In genomic region chr11:67975252-67975651, GRCm38 (mm10) we compare ENCODE assay signal across 10 mouse cellular contexts. TPM values are rescaled to one million over a fixed set of nuclear protein-coding genes. Genes with fewer than 3 reads are reported as not detected.
DNase-seq lines count a peak whose midpoint lies in the region; ATAC-seq lines count a peak whose summit lies in the region.
"Had no signal": no experiment of that assay in that cellular context is flagged by ENCODE, and none has a peak within 500 bp of the region (broad histone marks: within the 10 kb centered on the region; RNA-seq: fewer than 3 reads in every experiment).

No protein-coding gene starts in this region.

- no peak for ATAC-seq in CD4-positive, CD25-positive, alpha-beta regulatory T cell, adult 4 months
- no peak for ATAC-seq in megakaryocyte progenitor cell, adult 5-6 weeks (replicated peaks; ENCODE audit: poor library complexity)

- H3K4me1 ChIP-seq in limb, embryonic 10.5 days = no peaks in the 10 kb centered on the region
- H3K4me1 ChIP-seq: hindbrain, embryonic 15.5 days had no signal

- H3K27me3 ChIP-seq in limb, embryonic 10.5 days (ENCODE audit: low read depth, poor library complexity, severe bottlenecking) = no peaks in the 10 kb centered on the region
- H3K27me3 ChIP-seq: embryonic facial prominence, embryonic 13.5 days; hindbrain, embryonic 15.5 days had no signal

- H3K36me3 ChIP-seq in limb, embryonic 10.5 days = peaks cover 12% of the 10 kb centered on the region

- H3K4me3 ChIP-seq in limb, embryonic 10.5 days = no peak overlapping the region
- H3K4me3 ChIP-seq: embryonic facial prominence, embryonic 13.5 days; hindbrain, embryonic 15.5 days had no signal

- peak; percentile 67 for DNase-seq in CD4-positive, CD25-positive, alpha-beta regulatory T cell, adult 2 months (ENCODE audit: low read depth, low spot score)
- DNase-seq in layer of hippocampus, postnatal 10 days (ENCODE audit: low spot score in 2 of 2) = peak; percentile 54 to 63
- no peak for DNase-seq in layer of hippocampus, adult 9-11 months
- peak; percentile 68 for DNase-seq in MN1 (ENCODE audit: low spot score)
- peak; percentile 43 for DNase-seq in limb, embryonic 10.5 days (ENCODE audit: low spot score)
- DNase-seq in yolk sac, embryonic 10.5 days (ENCODE audit: low spot score) = no peak

- H3K9me3 ChIP-seq in limb, embryonic 10.5 days (replicated peaks) = no peaks in the 10 kb centered on the region
- H3K9me3 ChIP-seq: embryonic facial prominence, embryonic 13.5 days; hindbrain, embryonic 15.5 days had no signal

- WGBS in limb, embryonic 10.5 days = 13% methylated on average over 2 of the region's 2 CpGs

- no peak overlapping the region for H3K27ac ChIP-seq in limb, embryonic 10.5 days
- H3K27ac ChIP-seq: embryonic facial prominence, embryonic 13.5 days; hindbrain, embryonic 15.5 days had no signal

RNA-seq across cellular contexts. Expression of gene Stx8, which starts 9.3 kb away (rescaled TPM):
- polyA plus RNA-seq in CD4-positive, CD25-positive, alpha-beta regulatory T cell, adult 4 months (2017; shearing (Covaris generic)) = 10 to 100 TPM; 51.2 to 57.7 TPM
- total RNA-seq in layer of hippocampus, postnatal 10 days (2021) = 10 to 100 TPM; 27.2 to 37.8 TPM
- 39.5 and 43.7 TPM in 2 replicates for polyA plus RNA-seq in limb, embryonic 10.5 days (2016; fragmentation: Nextera tagmentation; extraction: Ambion mirVana)
- total RNA-seq in megakaryocyte progenitor cell, adult 5-6 weeks (2015) = 35.7 and 47.8 TPM in 2 replicates
- 21.7 and 39.9 TPM in 2 replicates for total RNA-seq in megakaryocyte progenitor cell, adult 5-6 weeks (2017)

RNA-seq across cellular contexts. Expression of gene Cfap52, which starts 9.8 kb away (rescaled TPM):
- not detected for polyA plus RNA-seq in CD4-positive, CD25-positive, alpha-beta regulatory T cell, adult 4 months (2017; shearing (Covaris generic))
- 1 to 10 TPM; 2.8 to 4.0 TPM for total RNA-seq in layer of hippocampus, postnatal 10 days (2021)
- polyA plus RNA-seq in limb, embryonic 10.5 days (2016; fragmentation: Nextera tagmentation; extraction: Ambion mirVana) = 0.34 and 0.41 TPM in 2 replicates
- not detected in 2 replicates for total RNA-seq in megakaryocyte progenitor cell, adult 5-6 weeks (2015)
- total RNA-seq in megakaryocyte progenitor cell, adult 5-6 weeks (2017) = not detected in 2 replicates

RNA-seq across cellular contexts. Expression of gene Usp43, which starts 53.3 kb away (rescaled TPM):
- not detected for polyA plus RNA-seq in CD4-positive, CD25-positive, alpha-beta regulatory T cell, adult 4 months (2017; shearing (Covaris generic))
- total RNA-seq in layer of hippocampus, postnatal 10 days (2021) = 1 to 10 TPM; 9.9 to 10.0 TPM
- polyA plus RNA-seq in limb, embryonic 10.5 days (2016; fragmentation: Nextera tagmentation; extraction: Ambion mirVana) = 0.46 and 1.1 TPM in 2 replicates
- total RNA-seq in megakaryocyte progenitor cell, adult 5-6 weeks (2015) = not detected in 2 replicates
- not detected in 2 replicates for total RNA-seq in megakaryocyte progenitor cell, adult 5-6 weeks (2017)

Comparison
In these comparisons a context has a peak if more than half of its experiments do, and no peak if none do; other contexts are left out.
1. DNase-seq: peak in CD4-positive, CD25-positive, alpha-beta regulatory T cell, adult 2 months (single experiment), layer of hippocampus, postnatal 10 days (2 of 2), MN1 (single experiment) and limb, embryonic 10.5 days (single experiment); none in layer of hippocampus, adult 9-11 months (single experiment) and yolk sac, embryonic 10.5 days (single experiment).
2. RNA of gene Usp43, which starts 53.3 kb away (total RNA-seq): 9.9 to 10.0 TPM in layer of hippocampus, postnatal 10 days; not detected in megakaryocyte progenitor cell, adult 5-6 weeks; every median in the first group is over 10 times any median in the second.